ENCODE assay signal across 9 mouse cellular contexts in genomic region chr11:82933186-82933585, GRCm38 (mm10). TPM values are rescaled to one million over a fixed set of nuclear protein-coding genes. Genes with fewer than 3 reads are reported as not detected.
DNase-seq lines count a peak whose midpoint lies in the region; ATAC-seq and TF ChIP-seq lines count a peak whose summit lies in the region.
"Had no signal": no experiment of that assay in that cellular context is flagged by ENCODE, and none has a peak within 500 bp of the region (broad histone marks: within the 10 kb centered on the region; RNA-seq: fewer than 3 reads in every experiment).

No protein-coding gene starts in this region.

- H3K9ac ChIP-seq in lung, postnatal 0 days (replicated peaks; ENCODE audit: low read depth), result peak overlapping the region; percentile 51; the same call in 1 of the 2 replicates
- no peak overlapping the region for H3K9ac ChIP-seq in limb, embryonic 15.5 days
- H3K9ac ChIP-seq in stomach, embryonic 16.5 days (ENCODE audit: low read length), result peak overlapping the region; percentile 57

- H3K36me3 ChIP-seq in lung, postnatal 0 days (ENCODE audit: insufficient read depth, low read length), result no peaks in the 10 kb centered on the region
- H3K36me3 ChIP-seq in limb, embryonic 15.5 days, result no peaks in the 10 kb centered on the region
- H3K36me3 ChIP-seq in stomach, embryonic 16.5 days (ENCODE audit: control insufficient read depth, insufficient read depth, low read length), result no peaks in the 10 kb centered on the region

- no peaks in the 10 kb centered on the region for H3K9me3 ChIP-seq in lung, postnatal 0 days (ENCODE audit: low read length)
- H3K9me3 ChIP-seq in limb, embryonic 15.5 days, result no peaks in the 10 kb centered on the region
- no peaks in the 10 kb centered on the region for H3K9me3 ChIP-seq in stomach, embryonic 16.5 days (replicated peaks; ENCODE audit: control insufficient read depth, low read length)

- ATAC-seq in lung, postnatal 0 days, result no peak
- no peak for ATAC-seq in limb, embryonic 15.5 days (ENCODE audit: insufficient number of reproducible peaks, low FRiP score, low TSS enrichment, low read depth)
- no peak for ATAC-seq in stomach, embryonic 16.5 days (ENCODE audit: insufficient read depth, low FRiP score)

- no peak for DNase-seq in cerebellum, adult 2 months
- DNase-seq in cerebellum, adult 8-10 months, result no peak
- DNase-seq in lung, postnatal 0 days (ENCODE audit: low spot score), result no peak
- DNase-seq in lung, postnatal 36 days, result no peak
- no peak for DNase-seq in frontal cortex, postnatal 10 days (ENCODE audit: low spot score in 2 of 2)
- DNase-seq in adrenal gland, postnatal 10 days, result no peak
- DNase-seq: thymus, postnatal 4 days had no signal

- no peaks in the 10 kb centered on the region; the same call in 1 of the 2 replicates for H3K27me3 ChIP-seq in cerebellum, adult 2 months (ENCODE audit: control insufficient read depth, insufficient read depth, low read length)
- H3K27me3 ChIP-seq in lung, postnatal 0 days (replicated peaks; ENCODE audit: insufficient read depth, low read length), result 0 out of 2 replicates have a peak, but pooled peaks cover 8% of the 10 kb centered on the region
- H3K27me3 ChIP-seq in limb, embryonic 15.5 days, result peaks cover 70% of the 10 kb centered on the region
- H3K27me3 ChIP-seq in stomach, embryonic 16.5 days (ENCODE audit: control insufficient read depth, insufficient read depth, low read length), result peaks cover 45% of the 10 kb centered on the region

- no peak overlapping the region for H3K27ac ChIP-seq in cerebellum, adult 2 months (ENCODE audit: insufficient read depth, low read length)
- H3K27ac ChIP-seq in lung, postnatal 0 days (ENCODE audit: low read length), result no peak overlapping the region
- no peak overlapping the region for H3K27ac ChIP-seq in limb, embryonic 15.5 days
- H3K27ac ChIP-seq in stomach, embryonic 16.5 days (ENCODE audit: low read length), result no peak overlapping the region

- no peak for TF ChIP-seq EP300 in lung, postnatal 0 days (IDR thresholded peaks at IDR 0.05)

- TF ChIP-seq CTCF in cerebellum, adult 2 months (IDR thresholded peaks at IDR 0.05; ENCODE audit: borderline replicate concordance, insufficient read depth, low read depth, low read length), result no peak
- no peak for TF ChIP-seq CTCF in lung, postnatal 0 days (IDR thresholded peaks at IDR 0.05)

- peaks cover 5% of the 10 kb centered on the region for H3K4me1 ChIP-seq in cerebellum, adult 2 months (ENCODE audit: control insufficient read depth, insufficient read depth, low read length)
- H3K4me1 ChIP-seq in lung, postnatal 0 days (ENCODE audit: insufficient read depth, low read depth, low read length), result no peaks in the 10 kb centered on the region
- H3K4me1 ChIP-seq in limb, embryonic 15.5 days, result peaks cover 27% of the 10 kb centered on the region
- peaks cover 7% of the 10 kb centered on the region for H3K4me1 ChIP-seq in stomach, embryonic 16.5 days (ENCODE audit: control insufficient read depth, insufficient read depth, low read length)

- WGBS in cerebellum, adult 2 months, result 2% methylated on average over 29 of the region's 29 CpGs
- 2% methylated on average over 27 of the region's 29 CpGs for WGBS in lung, postnatal 0 days
- 2% methylated on average over 29 of the region's 29 CpGs for WGBS in limb, embryonic 15.5 days
- WGBS in stomach, embryonic 16.5 days, result 2% methylated on average over 29 of the region's 29 CpGs

- peak overlapping the region; percentile 88 for H3K4me2 ChIP-seq in lung, postnatal 0 days (replicated peaks; ENCODE audit: low read depth, low read length)
- H3K4me2 ChIP-seq in limb, embryonic 15.5 days, result peak overlapping the region; percentile 91
- H3K4me2 ChIP-seq in stomach, embryonic 16.5 days (ENCODE audit: low read depth, low read length), result peak overlapping the region; percentile 80

- TF ChIP-seq POLR2A in cerebellum, adult 2 months (IDR thresholded peaks at IDR 0.05; ENCODE audit: borderline replicate concordance, insufficient read depth, low read length), result no peak

- H3K4me3 ChIP-seq in cerebellum, adult 2 months (replicated peaks; ENCODE audit: insufficient read depth, low read depth, low read length), result peak overlapping the region; percentile 40
- H3K4me3 ChIP-seq in lung, postnatal 0 days (ENCODE audit: low read depth, low read length), result peak overlapping the region; percentile 63
- H3K4me3 ChIP-seq in limb, embryonic 15.5 days, result peak overlapping the region; percentile 43
- H3K4me3 ChIP-seq in stomach, embryonic 16.5 days (replicated peaks; ENCODE audit: low read length), result peak overlapping the region; percentile 47

RNA-seq across cellular contexts. Expression of gene Slfn5, which starts 18.0 kb away (rescaled TPM):
- 3.7 and 3.8 TPM in 2 replicates for polyA plus RNA-seq in cerebellum, adult 2 months (2012; rRNA removed)
- polyA plus RNA-seq in lung, postnatal 0 days (2015; fragmentation: Nextera tagmentation; extraction: Ambion mirVana), result 25.8 and 29.9 TPM in 2 replicates
- 3.1 and 3.4 TPM in 2 replicates for polyA plus RNA-seq in limb, embryonic 15.5 days (2015; fragmentation: Nextera tagmentation; extraction: Ambion mirVana)
- polyA plus RNA-seq in stomach, embryonic 16.5 days (2015; fragmentation: Nextera tagmentation; extraction: Ambion mirVana), result 1.9 and 2.3 TPM in 2 replicates
- 10 to 100 TPM; 46.0 to 46.6 TPM for total RNA-seq in adrenal gland, postnatal 10 days (2021)

RNA-seq across cellular contexts. Expression of gene Unc45b, which starts 22.8 kb away (rescaled TPM):
- polyA plus RNA-seq in cerebellum, adult 2 months (2012; rRNA removed), result 1.9 and 2.3 TPM in 2 replicates
- 20.6 and 22.0 TPM in 2 replicates for polyA plus RNA-seq in lung, postnatal 0 days (2015; fragmentation: Nextera tagmentation; extraction: Ambion mirVana)
- polyA plus RNA-seq in limb, embryonic 15.5 days (2015; fragmentation: Nextera tagmentation; extraction: Ambion mirVana), result 15.6 and 35.8 TPM in 2 replicates
- 1.3 and 10.6 TPM in 2 replicates for polyA plus RNA-seq in stomach, embryonic 16.5 days (2015; fragmentation: Nextera tagmentation; extraction: Ambion mirVana)
- total RNA-seq in adrenal gland, postnatal 10 days (2021), result 10 to 100 TPM; 18.7 to 30.4 TPM

RNA-seq across cellular contexts. Expression of gene Nle1, which starts 25.0 kb away (rescaled TPM):
- polyA plus RNA-seq in cerebellum, adult 2 months (2012; rRNA removed), result 39.5 and 43.0 TPM in 2 replicates
- polyA plus RNA-seq in lung, postnatal 0 days (2015; fragmentation: Nextera tagmentation; extraction: Ambion mirVana), result 9.5 and 10.8 TPM in 2 replicates
- 31.6 and 32.4 TPM in 2 replicates for polyA plus RNA-seq in limb, embryonic 15.5 days (2015; fragmentation: Nextera tagmentation; extraction: Ambion mirVana)
- 28.5 and 33.8 TPM in 2 replicates for polyA plus RNA-seq in stomach, embryonic 16.5 days (2015; fragmentation: Nextera tagmentation; extraction: Ambion mirVana)
- 10 to 100 TPM; 18.6 to 22.0 TPM for total RNA-seq in adrenal gland, postnatal 10 days (2021)

RNA-seq across cellular contexts. Expression of gene Fndc8, which starts 41.3 kb away (rescaled TPM):
- not detected in 2 replicates for polyA plus RNA-seq in cerebellum, adult 2 months (2012; rRNA removed)
- polyA plus RNA-seq in lung, postnatal 0 days (2015; fragmentation: Nextera tagmentation; extraction: Ambion mirVana), result 0.24 and 0.27 TPM in 2 replicates
- 0.12 and 0.37 TPM in 2 replicates for polyA plus RNA-seq in limb, embryonic 15.5 days (2015; fragmentation: Nextera tagmentation; extraction: Ambion mirVana)
- polyA plus RNA-seq in stomach, embryonic 16.5 days (2015; fragmentation: Nextera tagmentation; extraction: Ambion mirVana), result 0.22 TPM in 1 of 2 replicates, not detected in the other
- total RNA-seq in adrenal gland, postnatal 10 days (2021), result under 1 TPM in 1 of 2 experiments, not detected in 1; 0.30 TPM

RNA-seq across cellular contexts. Expression of gene Rad51d, which starts 42.8 kb away (rescaled TPM):
- polyA plus RNA-seq in cerebellum, adult 2 months (2012; rRNA removed), result 20.9 and 21.2 TPM in 2 replicates
- 7.3 and 8.7 TPM in 2 replicates for polyA plus RNA-seq in lung, postnatal 0 days (2015; fragmentation: Nextera tagmentation; extraction: Ambion mirVana)
- polyA plus RNA-seq in limb, embryonic 15.5 days (2015; fragmentation: Nextera tagmentation; extraction: Ambion mirVana), result 12.7 and 15.4 TPM in 2 replicates
- 12.5 and 12.8 TPM in 2 replicates for polyA plus RNA-seq in stomach, embryonic 16.5 days (2015; fragmentation: Nextera tagmentation; extraction: Ambion mirVana)
- total RNA-seq in adrenal gland, postnatal 10 days (2021), result 10 to 100 TPM; 14.8 to 19.3 TPM
